Mouse (Mus musculus) layer of hippocampus, postnatal 25 days (tissue): ENCODE data around the gene Gm33543. TPM values are rescaled to one million over a fixed set of nuclear protein-coding genes. Genes with fewer than 3 reads are reported as not detected.

Experiments
- DNase-seq, 2 experiments: peaks; one replicate each; pipeline ENCODE4 v3.0.0; 2022; ENCODE audit warnings: mixed read lengths in 2 of 2, low spot score in 1 of 2; ENCODE audit errors: extremely low spot score in 1 of 2
- total RNA-seq, 2 experiments: library from RNA; stranded (reverse); gene quantifications; 2 replicates each; pipeline ENCODE4 v1.2.3; 2021

Gene Gm33543
- total RNA-seq, 2 experiments from 2014 or later = not detected

DNA sequence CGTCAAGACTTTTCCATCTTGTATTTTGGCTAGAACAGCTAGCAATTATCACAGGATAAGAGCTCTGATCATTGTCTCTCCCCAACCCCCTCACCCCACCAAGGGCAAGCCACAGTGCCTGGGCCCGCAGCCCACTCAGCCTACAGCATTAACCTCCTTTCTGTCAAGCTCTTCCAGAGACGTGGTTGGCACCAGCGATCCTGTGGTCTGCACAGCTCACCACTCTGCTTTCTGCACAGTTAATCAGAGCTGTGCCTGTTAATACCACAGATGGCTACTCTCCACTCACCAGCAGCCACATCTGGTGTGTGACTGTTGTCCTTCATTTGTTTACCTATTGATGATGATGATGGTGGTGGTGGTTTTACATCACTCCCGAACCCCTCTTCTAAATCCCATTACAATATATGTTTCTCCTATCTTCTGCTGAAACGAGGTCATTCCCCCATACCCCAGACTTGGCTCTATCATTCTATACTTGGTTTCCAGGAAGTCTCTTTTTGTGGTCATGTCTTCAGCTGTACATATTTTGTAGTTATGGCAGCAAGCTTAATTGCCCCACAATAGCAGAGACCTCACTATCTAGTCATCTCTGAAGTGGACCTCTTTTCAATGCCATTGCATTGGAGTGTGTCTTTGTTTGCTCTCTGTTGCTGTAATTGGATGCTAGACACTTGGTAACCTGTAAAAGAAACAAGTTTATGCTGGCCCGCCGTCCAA lies 61.7 kb downstream of the Gm33543 start:
- no peak for DNase-seq

DNA sequence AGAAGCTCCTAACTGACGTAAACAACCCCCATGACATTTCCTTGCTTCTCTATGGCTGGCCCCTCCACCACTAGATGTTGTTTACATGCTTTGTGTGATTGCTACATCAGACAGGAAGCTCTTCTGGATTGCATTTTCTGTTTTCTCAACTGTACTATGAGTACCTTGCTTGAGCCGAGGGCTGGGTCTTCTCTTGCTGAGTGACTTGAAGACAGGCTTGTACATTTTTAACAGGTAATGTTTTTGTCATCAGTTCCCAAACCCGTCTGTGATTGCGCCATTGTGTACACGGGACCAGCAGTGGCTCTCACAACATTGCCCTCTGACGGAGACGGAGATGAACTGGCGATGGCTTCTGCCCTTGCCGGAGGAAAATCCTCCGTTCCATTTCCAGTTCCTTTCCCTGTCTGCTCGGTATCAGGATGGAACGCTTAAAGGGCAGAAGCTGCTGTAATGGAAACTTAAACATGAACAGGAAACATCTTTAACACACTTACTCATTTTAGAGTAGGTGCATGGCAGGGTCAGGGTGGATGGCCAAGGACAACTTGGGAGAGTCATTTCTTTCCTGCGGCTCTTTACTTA lies 62.8 kb downstream of the Gm33543 start:
- no peak for DNase-seq

DNA sequence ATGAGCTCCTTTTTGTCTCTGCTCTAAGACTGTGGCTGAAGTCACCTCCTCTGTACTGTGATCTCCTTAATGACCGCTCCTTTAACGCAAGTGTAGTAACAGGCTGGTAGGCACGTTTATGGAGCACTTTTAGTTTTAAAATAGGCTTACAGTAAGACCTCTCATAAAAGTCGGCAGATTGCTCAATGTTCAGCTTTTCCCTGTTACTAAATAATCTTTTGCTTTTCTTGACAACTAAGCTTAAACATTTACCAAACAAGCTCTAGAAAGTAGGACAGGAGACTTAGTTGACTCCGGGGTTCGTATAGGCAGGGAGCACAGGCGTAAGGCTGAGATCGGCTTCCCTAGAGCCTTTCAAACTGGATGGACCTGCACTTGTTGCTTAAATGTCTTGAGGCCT lies 64.1 kb downstream of the Gm33543 start:
- no peak for DNase-seq

DNA sequence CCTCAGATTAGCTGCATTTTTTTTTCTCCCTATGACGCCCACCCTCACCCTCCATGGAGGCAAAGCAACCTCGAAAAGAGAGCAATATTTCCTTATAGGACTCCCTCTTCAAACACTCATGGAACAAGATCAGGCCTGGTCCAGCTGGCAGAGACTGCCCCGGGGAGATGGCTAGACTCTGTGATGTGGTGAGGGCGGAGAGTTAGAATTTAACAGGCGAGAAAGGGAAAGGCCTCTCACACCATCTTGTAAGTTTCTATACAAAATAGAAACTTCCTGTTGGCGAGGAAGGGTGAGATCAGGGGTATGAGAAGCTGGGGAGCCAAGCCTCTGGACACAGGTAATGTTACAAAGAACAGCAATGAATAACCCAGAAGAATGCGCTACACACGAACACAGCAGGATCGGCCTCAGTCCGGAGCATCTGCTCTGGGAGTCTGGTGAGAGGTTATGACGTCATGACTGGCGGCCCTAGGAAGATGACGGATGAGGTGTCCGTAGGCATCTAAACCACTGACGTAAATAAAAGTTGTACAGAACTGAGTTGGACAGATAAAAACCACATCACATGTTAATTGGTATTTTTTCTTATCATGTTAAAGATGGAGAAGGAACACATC lies 64.9 kb downstream of the Gm33543 start:
- DNase-seq = no peak

DNA sequence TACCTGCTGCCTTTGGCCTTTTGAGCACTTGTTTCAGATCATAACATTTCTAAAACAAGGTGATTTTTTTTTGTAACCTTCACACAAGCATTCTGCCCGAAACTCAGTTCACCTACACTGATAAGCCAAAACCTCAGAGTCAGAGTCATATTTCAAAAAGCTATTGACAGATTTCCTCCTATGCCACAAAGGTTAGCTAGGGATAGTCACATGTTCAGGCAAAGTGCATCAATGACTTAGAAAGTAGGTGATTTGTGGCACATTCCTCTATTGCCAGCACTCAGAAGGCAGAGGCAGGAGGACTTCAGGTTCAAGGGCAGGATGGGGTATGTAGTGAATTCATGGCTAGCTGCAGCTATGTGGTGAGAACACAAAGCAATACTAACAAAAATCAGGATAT lies 65.7 kb downstream of the Gm33543 start:
- DNase-seq = no peak

DNA sequence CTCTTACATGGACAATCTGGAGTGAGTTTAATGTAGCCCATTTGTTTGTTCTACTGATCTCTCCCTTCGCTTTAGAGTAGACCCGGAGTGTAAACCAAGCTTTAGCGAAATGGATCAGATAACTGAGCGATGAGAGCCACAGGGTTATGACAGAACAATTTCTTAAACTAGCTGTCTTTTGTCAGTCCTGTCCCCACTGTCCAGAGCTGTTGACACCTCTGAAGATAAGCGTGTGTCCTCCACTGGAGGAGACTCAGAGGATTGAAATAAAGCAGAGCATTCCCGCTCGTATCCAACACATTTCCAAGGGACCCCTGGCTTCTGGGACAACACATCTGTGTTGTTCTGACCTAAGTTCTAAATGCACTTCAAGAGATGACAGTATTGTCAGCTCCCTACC lies 67.9 kb downstream of the Gm33543 start:
- no peak for DNase-seq

DNA sequence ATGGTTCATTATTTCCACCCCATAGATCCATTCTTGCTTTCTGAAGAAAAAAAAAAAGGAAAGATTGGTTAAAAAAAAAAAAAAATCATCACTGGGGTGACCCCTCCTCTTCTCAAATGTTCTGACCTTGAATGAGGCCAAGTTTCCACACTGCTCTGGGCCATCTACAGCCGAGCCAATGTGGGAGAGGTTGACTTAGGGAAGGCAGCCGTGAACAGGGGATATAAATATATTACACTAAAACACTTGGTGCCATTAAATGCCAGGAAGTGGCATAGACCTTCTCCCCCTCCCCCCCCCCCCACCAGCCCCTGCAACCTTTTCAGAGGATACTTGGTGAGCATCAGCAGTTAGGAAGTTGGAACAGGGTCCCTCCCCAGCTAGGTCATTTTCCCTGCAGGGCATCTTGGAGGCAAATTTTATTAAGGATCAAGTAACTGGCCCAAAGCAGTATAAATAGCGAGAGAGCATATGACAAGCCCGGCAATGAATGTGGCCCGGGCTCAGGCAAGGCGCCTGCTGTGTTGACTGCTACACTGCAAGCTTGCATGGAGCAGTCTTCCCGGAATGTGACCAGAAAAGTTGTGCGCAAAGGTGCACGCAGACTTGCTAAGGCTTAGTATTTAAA lies 68.6 kb downstream of the Gm33543 start:
- DNase-seq = no peak

Other genes starting within 250 kb of the Gm33543 start
- not detected for gene Anapc15-ps, start 169.5 kb downstream of the Gm33543 start, total RNA-seq
- 10 to 100 TPM; 31.7 to 33.4 TPM for gene Eea1, start 97.7 kb upstream of the Gm33543 start, total RNA-seq